In the genomic region with DNA sequence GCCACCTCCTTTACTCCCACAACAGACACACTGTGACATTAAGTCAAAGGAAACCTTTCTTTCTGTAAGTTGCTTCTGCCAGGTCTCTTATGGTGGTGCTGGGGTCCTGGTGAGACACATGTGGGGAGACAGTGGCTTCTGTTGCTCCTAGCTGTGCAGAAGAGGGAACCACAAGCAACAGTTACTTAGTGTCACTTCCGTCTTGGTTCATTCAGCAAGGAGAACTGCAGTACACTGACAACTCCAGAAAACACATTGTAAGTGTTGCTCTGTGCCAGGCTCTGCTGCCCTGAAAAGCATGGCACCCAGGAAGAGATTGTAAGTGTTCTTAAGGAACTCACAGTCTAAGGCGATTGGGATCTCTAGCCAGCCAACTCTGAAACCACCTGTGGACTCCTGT, we compare ENCODE assay signal across 8 mouse cellular contexts. TPM values are rescaled to one million over a fixed set of nuclear protein-coding genes. Genes with fewer than 3 reads are reported as not detected.
DNase-seq lines count a peak whose midpoint lies in the region; ATAC-seq and TF ChIP-seq lines count a peak whose summit lies in the region.

Fuca2 (plus strand) TSS at position 210 of the 400 bp plus-strand sequence.

- ATAC-seq in midbrain, embryonic 13.5 days: no peak

- no peaks in the 10 kb centered on the region for H3K27me3 ChIP-seq in midbrain, embryonic 13.5 days

- H3K4me3 ChIP-seq in cortical plate, adult 2 months (ENCODE audit: insufficient read depth, low read length): no peak within 1 kb of the TSS
- H3K4me3 ChIP-seq in midbrain, embryonic 13.5 days (replicated peaks): no peak within 1 kb of the TSS

- H3K4me2 ChIP-seq in midbrain, embryonic 13.5 days (replicated peaks): no peak within 1 kb of the TSS

- no peak within 1 kb of the TSS for H3K27ac ChIP-seq in cortical plate, adult 2 months (ENCODE audit: insufficient read depth, low read length)
- no peak within 1 kb of the TSS for H3K27ac ChIP-seq in midbrain, embryonic 13.5 days

- no peak for DNase-seq in layer of hippocampus, adult 8-10 months (ENCODE audit: low spot score in 2 of 2)
- DNase-seq in layer of hippocampus, adult 11-12 months (ENCODE audit: low spot score): no peak
- no peak for DNase-seq in heart, adult 8-10 months (ENCODE audit: low spot score)
- DNase-seq in layer of hippocampus, postnatal 14 days (ENCODE audit: low spot score in 2 of 2): no peak
- DNase-seq in right cerebral cortex, postnatal 36 days (ENCODE audit: low spot score in 2 of 2): no peak
- DNase-seq in testis, postnatal 10 days (ENCODE audit: low spot score): no peak

- WGBS in midbrain, embryonic 13.5 days: 87% methylated on average over 2 of the region's 2 CpGs

- H3K9ac ChIP-seq in midbrain, embryonic 13.5 days (replicated peaks): no peak within 1 kb of the TSS

- H3K36me3 ChIP-seq in midbrain, embryonic 13.5 days: no peaks in the 10 kb centered on the region

- peaks cover 6% of the 10 kb centered on the region for H3K4me1 ChIP-seq in cortical plate, adult 2 months (ENCODE audit: control insufficient read depth, insufficient read depth, low read length)
- H3K4me1 ChIP-seq in midbrain, embryonic 13.5 days (replicated peaks): peaks cover 4% of the 10 kb centered on the region

- no peaks in the 10 kb centered on the region for H3K9me3 ChIP-seq in midbrain, embryonic 13.5 days

- TF ChIP-seq CTCF in cortical plate, adult 2 months (IDR thresholded peaks at IDR 0.05; ENCODE audit: extremely low read depth, insufficient read depth, low read length): no peak

- TF ChIP-seq POLR2A in cortical plate, adult 2 months (IDR thresholded peaks at IDR 0.05; ENCODE audit: extremely low read depth, insufficient read depth, low read length): no peak

RNA-seq across cellular contexts. Expression of gene Fuca2, which starts in this region (rescaled TPM):
- total RNA-seq in layer of hippocampus, adult 8-10 months (2022): 10 to 100 TPM; 42.0 to 52.9 (median 50.2) TPM
- polyA plus RNA-seq in cortical plate, adult 2 months (2012; rRNA removed): 39.1 and 42.2 TPM in 2 replicates
- 100 to 1,000 TPM; 164 to 196 (median 181) TPM for total RNA-seq in heart, adult 8-10 months (2022)
- 10 to 100 TPM; 41.9 to 45.1 TPM for total RNA-seq in layer of hippocampus, postnatal 14 days (2021)
- polyA plus RNA-seq in midbrain, embryonic 13.5 days (2015; fragmentation: Nextera tagmentation; extraction: Ambion mirVana): 22.0 TPM in 2 replicates
